Mouse (Mus musculus): ENCODE measurements at regions not wholly inside any gene's neighbourhood (a gene's known extent, or its start where the extent isn't known, plus 50 kb on each side); places are given as distances from the start of the nearest gene placed in this dataset.

DNA sequence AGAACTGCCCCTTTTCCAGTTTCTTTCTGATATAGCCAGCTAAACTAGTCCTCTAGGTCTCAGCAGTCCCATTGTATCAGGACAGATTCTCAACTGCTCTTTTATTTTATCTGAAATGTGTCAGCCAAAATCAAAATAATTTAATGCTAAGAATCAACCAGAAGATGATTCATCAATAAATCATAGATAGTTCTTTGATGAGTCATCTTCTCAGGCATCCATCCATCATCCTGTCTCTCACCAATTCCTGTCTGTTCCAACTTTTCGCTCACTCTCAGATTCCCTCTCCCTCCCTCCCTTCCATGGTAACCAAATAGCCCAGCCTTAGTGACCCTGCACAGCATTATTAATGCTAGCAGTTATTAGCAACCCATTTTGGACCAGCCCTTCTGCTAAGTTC, 134.0 kb upstream of the Slc24a5 start:
- no peak for ATAC-seq (replicated peaks; ENCODE audit: poor library complexity, severe bottlenecking)

DNA sequence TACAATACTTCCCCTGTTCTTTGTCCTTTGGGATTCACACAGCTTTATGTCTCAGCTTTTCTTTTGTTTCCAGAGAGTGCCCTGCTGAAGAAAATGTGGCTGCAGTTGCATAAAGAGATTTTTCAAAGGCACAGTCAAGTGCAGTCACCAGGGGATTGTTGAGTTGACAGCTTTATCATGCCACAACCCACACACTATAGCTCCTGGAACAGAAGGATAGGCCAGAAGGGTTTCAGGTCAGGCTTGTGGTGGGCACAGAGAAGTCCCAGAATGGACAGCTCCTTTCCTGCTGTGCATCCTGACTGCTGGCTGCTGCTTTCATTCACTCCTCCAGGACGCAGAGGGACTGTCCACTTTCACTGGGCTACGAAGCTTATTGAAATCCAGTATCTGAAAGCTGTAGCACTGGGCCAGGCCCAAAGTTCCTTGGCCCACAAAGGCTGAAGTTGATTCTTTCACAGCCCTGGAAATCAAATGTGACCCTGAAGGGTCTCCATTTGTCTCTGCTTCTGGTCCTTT, 119.6 kb upstream of the Slc24a5 start:
- no peak for ATAC-seq (replicated peaks; ENCODE audit: poor library complexity, severe bottlenecking)

DNA sequence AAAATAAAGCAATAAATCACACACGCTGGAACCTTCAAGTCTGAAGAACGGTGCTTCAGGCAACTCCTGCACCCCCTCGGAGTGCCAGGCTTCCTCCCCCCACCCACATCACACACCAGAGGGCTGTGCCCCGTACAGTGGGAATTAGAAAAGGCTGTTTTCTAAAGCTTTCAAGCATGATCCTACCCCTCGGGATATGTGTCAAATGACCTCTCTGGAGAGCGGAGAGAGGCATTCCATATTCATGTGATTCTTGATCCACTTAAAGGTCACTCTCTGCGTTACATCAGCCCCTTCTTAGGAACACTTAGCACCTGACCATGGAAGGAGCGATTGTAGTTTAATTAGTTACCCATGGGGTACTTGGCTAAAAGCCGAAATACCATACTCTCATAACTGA, 119.1 kb upstream of the Slc24a5 start:
- no peak for ATAC-seq (replicated peaks; ENCODE audit: poor library complexity, severe bottlenecking)

DNA sequence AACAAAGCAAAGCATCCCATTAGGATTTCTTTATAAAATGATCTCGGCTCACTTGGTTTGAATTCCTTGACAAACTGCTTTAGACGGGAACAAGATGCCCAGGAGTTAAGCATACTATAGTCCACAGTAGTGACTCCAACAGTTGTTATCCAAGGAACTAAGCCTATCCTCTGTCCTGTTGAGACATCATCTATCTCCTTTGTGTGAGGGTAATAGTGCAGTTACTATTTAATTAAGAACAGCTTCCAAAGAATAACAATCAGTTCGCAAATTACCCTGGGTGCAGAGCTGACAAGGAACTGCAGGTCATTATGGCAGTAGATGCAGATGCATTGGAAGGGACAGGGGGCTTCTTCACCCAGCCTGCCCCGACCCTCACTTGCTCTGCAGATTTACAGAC, 115.7 kb upstream of the Slc24a5 start:
- ATAC-seq (replicated peaks; ENCODE audit: poor library complexity, severe bottlenecking): no peak

DNA sequence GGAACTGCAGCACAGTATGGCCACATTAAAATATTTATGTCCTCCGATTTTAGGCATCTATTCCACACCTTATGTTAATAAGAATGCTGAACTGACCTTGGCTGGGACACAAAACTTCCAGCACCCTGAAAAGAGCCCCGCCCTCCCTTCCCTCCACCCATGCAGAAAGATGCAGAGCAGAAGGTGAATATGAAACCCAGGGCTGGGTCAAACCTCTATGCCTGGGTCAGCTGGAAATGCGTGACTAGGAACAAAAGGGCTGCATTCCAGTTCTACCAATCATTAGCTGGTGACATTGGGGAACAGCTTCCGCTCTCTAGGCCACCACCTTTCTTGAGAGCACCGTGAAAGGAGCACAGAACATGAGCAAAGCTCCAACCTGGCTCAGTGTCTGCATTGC, 114.9 kb upstream of the Slc24a5 start:
- no peak for ATAC-seq (replicated peaks; ENCODE audit: poor library complexity, severe bottlenecking)

DNA sequence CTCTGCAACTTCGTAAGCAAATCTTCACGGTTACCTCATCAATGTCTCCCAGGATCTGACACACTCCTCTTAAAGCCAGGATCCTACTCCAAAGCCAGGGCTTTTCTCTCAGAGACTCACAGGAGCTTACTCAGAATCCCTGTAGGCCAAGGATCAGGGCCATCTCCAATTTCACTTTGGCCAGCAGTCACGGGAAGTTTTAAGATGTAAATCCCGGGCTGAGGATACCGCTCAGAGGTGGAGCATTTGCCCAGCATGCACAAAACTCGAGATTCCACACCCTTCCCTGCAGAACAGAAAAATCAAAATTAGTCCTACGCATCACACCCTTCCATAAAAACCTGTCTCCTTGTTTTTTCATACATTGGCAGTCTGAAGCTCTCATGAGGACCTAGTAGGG, 112.1 kb upstream of the Slc24a5 start:
- ATAC-seq (replicated peaks; ENCODE audit: poor library complexity, severe bottlenecking): no peak

DNA sequence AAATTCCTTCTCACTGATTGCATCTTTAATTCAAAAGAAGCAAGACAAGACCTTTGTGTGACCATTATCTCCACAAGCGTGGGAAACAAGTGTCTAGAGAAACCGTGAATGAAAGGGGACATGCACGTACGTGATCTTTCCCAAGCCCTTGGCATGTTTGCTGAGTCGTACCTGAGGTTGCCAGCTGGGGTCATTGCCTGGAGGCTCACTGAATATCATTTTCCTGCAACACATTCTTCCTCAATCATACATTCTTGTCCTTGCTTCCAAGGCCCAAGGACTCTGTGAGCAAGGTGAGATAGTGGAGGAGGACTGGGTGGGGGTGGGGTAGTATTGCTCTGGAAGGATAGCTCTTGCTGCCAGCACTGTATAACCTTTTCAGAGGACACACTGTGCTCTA, 108.5 kb upstream of the Slc24a5 start:
- no peak for ATAC-seq (replicated peaks; ENCODE audit: poor library complexity, severe bottlenecking)

DNA sequence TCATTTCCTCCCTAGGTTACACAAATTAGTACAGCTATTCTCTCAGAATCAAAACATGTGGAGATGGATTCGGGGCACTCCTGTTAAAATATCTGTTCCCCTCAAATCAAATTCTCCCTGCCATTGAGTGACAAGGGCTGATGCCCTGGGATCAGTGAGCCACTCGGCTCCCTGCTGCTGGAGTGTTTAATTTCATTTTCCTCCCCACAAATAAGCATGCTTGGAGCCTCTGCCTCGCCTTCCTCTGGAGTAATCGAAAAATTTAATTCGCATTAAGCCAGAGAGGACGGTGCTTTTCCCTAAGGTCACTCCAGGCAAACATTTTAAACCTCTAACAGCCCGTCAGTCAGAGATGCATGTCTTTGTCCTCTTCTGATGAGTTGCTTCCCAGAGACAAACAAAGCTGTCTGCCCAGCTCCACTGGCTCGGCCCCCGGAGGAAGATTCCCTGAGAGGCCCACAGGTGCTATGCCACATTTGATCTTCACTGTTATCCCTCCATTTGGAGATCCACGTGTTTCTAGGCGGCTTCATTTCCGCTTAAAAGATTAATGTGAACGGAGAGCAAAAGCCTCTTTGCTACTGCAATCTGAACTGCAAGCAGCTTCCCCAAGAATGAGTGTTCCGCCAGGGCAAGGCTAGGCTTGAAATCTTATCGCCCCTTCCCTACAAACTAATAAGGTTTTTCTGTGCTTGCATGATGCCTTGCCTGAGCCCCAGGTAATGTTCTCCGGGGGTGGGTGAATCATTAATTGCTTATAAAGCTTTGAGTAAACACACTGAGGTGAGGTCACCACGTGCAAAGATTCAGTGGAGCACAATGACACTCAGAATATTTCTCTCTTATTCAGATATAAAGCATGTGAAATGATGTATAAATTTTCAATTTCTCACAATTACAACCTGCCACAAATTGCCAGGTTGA, 95.8 kb upstream of the Slc24a5 start:
- ATAC-seq (replicated peaks; ENCODE audit: poor library complexity, severe bottlenecking): no peak

DNA sequence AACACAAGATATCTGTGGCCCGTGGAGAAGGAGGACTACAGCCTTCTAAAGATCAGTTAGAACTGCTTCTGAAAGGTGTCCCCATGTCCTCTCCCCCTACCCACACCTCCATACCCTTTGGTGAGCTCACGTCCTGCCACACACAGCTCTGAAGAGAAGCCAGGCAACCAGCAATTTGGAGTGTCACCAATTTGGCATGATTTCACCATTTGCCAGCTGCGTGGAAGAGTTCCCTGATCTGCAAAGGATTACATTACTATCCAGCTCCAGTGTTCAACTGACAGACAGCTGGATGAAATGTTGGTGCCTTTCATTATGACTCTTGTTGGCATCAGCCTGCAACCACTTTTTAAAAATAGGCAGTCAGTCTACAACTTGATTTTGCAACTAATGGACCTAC, 92.8 kb upstream of the Slc24a5 start:
- ATAC-seq (replicated peaks; ENCODE audit: poor library complexity, severe bottlenecking): no peak

DNA sequence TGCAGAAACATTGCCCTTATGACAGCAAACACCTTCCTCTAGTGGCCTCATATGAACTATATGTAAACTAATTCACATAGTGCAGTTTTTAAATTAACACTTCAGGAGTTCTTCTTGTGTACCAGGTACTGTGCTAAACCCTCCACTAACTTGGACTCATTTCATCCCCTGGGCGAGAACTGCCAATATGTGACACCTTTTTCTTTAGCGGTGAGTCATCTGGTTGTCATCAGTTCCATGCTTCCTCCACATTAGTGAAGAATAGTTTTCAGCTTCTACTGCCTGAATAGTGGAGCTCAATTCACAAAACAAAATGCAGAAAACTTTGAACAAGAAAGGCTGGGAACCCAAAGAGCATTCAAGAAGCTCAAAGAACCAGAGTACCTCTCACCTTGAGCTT, 76.9 kb upstream of the Slc24a5 start:
- ATAC-seq (replicated peaks; ENCODE audit: poor library complexity, severe bottlenecking): no peak

DNA sequence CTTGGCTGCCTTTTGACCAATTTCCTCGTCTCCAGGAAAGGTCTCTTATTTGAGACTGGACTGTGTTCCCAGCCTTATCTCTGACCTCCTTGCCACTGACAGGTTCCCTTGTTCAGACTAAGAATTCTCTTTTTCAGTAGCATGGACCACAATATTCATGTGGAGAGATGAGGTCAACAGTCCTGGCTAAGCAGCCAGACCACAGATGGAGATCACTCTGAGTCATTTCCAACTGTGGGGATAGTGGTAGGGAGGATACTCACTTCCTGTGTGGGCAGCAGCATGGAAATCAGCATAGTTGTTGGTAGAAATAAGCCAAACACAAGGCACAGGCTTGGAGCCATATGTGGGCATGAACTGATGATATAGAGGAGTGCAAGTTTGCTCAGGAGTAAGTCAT, 52.9 kb upstream of the Slc24a5 start:
- no peak for ATAC-seq (replicated peaks; ENCODE audit: poor library complexity, severe bottlenecking)

DNA sequence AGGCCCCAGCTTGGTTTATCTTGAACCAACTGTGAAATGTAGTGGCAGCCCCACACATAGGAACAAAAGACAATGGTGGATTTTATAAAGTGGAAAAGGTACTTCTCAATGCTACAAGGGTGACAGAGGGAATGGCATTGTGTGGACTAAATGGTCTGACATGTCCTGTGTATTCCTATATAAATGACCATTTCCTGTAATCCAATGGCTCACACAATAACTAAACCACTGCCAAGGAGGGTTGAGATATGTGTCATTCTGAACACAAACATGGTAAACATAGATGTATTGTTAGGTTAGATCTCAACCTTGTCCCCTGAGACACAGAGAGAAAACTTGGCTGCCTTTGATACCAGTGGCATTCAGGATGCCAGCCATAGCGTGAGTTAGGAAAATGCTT, 51.0 kb upstream of the Slc24a5 start:
- ATAC-seq (replicated peaks; ENCODE audit: poor library complexity, severe bottlenecking): no peak

All from granulocyte monocyte progenitor cell, adult 5-6 weeks (primary cell).